Mouse (Mus musculus): ENCODE data around the gene Tulp2.
"Not testable (repeated sequence)": the region's sequence is repeated elsewhere in the genome, so short reads cannot be mapped to it uniquely, and the experiment has no call there.

Tulp2 gene

DNA sequence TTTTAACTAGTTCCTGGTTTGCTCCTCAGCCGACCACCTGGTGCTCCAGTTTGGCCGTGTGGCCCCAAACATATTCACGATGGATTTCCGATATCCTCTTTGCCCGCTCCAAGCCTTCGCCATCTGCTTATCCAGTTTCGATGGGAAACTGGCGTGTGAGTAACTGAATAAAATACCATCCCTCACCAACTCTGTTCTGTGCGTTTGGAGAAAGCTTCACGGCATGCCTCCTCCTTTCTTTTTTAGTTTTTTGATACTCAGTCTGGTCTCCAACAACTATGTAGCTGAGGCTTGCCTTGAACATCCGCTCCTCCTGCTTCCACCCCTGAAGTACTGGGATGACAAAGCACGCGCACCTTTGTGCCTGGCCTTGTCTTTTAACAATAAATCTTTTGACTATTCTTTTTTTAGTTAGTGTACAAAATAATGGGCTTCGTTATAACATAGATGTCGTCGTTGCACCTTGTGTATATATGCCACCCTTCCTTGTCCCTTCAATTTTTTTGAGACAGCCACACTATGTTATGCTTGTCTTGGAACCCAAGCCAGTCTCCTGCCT lies 40.6 kb downstream of the Tulp2 start:
- DNase-seq (ENCODE audit: low spot score in 2 of 2): no peak

DNA sequence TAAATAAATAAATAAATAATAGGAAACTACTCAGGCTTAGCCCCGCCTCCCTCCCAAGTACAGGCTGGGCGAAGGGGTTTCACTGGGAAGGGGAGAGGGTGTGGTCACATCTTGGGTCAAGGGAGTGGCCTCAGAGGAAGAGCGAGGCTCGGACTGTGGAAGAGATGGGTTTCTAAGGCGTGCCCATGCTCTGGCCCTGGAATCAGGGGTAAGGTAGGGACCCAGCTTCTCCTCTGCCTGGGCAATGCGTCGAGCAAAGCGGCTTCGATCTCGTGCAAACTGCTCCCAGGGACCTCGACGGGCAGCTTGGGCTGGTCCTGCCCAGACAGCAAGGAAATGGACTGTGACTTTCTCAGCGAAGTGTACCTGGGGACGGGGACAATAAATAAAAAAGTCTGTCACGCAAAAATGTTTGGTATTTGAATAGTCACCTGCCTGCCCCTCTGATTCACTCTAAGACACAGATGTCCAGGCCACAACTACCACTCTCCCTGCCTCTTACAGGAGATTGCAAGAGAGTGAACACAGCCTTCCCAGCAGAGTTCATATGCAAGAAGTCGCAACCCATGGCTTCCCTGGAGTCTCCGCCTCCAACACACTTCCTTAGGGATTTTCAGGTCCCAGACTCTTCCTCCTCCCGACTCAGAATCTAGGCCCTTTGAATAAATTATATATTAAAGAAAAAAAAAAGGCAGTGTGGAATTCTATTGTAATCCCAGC lies 41.4 kb downstream of the Tulp2 start:
- DNase-seq (ENCODE audit: low spot score in 2 of 2): no peak

DNA sequence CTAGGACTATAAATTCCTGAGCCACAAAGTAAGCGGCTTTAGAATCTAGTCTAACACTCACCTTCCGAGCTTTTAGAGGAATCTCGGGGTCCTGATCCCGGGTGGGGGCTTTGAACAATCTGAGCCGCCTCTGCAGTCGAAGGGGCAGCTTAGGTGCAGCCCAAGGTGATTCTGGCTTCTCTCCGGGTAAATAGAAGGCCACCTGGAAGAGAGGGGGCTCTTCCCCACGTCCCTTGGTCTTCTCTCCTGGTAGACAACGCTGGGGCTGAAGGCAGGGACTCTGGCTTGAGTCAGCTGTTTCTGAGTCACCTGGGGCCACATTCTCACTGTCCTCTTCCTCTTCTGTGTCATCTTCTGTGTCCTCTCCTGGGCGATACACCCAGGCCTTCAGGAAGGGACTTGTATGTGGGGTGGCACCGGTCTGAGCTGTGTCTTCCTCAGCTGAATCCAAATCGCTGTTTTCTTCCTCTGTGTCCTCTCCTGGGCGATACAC lies 42.0 kb downstream of the Tulp2 start:
- DNase-seq (ENCODE audit: low spot score in 2 of 2): no peak

DNA sequence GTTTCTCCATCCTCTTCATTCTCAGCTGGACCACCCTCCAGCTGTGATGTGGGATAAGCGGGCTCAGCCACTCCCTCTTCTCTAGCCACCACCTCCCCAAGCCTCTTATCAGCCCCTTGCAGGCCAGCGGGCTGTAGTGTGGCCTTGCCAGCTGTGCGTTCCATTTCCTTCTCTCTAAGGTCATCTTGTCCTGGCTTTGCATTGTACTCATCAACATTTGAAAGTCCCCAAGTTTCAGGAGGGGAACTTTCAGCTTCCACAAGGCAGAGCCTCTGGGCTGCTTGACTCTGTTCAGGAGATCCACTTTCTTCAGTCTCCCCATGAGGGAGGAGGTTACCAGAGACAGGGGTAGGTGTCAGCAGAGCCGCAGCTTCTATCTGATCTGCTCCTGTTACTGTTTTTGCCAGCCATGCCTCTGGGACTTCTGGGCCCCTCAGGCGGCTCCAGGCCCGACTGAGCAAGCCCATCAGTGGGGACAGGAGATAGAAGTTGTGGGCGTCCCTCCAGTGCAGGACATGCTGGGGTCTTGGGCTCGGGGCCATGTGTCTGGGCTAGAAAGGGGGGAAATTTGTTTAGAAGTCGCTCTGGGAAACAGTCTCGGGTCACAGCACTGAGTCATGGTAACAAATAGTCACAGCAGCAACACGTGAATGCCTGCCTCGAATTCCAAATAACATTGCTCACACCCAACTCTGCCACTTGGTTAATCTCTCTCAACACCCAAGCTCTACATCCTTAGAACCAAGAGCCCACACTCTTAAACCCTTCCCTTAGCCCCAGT lies 43.4 kb downstream of the Tulp2 start:
- DNase-seq (ENCODE audit: low spot score in 2 of 2): no peak

DNA sequence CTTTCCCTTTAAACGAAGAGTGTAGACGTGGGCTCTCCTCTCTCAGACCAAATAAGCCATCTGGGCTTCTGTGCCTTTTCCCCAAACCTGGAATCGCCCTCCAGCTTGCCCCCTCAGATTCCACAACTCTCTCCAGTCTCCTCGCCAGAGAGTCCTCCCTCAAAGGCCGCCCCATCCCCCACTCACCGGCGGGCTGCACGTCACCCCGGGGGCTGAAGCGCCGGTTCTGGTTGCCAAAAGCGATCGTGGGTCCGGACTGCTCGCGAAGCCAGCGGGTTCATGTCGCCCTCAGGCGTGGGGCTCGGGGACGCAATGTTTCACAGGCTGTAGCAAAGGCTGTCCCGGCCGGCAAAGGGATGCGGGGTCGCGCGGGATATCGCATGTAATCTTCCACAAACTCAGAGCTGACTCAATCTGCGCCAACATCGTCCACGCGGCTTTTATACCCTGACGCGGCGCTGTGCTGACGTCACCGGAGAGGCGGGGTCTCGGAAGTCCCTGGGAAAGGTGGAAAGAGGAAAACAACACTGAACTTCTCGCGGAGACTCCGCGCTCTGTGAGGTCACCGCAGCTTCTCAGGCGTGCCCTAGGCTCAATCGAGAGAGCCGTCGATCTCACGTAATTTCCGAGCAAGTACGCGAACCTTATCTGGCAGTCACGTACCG lies 44.3 kb downstream of the Tulp2 start, which contains the start of the genes Ppp1r15a and Plekha4:
Gene Ppp1r15a (minus strand): TSS at position 460 of the 665 bp plus-strand sequence.
Gene Plekha4 (plus strand): TSS at position 522 of the 665 bp plus-strand sequence.
- DNase-seq (ENCODE audit: low spot score in 2 of 2): peak; percentile 96 to 97

DNA sequence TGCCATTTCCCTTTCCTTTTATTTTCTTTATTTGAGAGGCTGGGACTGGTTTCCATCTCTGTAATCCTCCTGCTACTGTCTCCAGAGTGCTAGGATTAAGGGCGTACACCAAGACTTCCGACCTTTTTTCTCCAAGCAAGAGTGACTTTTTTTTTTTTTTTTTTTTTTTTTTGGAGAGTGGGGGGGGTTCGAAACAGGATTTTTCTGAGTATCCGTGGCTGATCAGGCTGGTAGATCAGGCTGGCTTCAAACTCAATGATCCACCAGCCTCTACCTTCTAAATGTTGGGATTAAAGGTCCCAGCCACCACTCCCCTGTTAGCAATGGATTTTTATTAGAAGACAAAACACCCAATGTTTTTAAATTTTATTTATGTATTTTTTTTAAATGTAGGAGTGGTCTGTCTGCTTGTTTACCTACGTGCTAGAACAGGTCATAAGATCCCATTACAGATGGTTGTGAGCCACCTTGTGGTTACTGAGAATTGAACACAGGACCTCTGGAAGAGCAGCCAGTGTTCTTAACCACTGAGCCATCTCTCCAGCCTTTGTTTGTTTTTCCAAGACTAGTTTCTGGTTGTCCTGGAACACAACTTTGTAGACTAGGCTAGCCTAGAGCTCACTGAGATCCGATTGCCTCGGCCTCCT lies 44.9 kb downstream of the Tulp2 start:
- DNase-seq (ENCODE audit: low spot score in 2 of 2): no peak

DNA sequence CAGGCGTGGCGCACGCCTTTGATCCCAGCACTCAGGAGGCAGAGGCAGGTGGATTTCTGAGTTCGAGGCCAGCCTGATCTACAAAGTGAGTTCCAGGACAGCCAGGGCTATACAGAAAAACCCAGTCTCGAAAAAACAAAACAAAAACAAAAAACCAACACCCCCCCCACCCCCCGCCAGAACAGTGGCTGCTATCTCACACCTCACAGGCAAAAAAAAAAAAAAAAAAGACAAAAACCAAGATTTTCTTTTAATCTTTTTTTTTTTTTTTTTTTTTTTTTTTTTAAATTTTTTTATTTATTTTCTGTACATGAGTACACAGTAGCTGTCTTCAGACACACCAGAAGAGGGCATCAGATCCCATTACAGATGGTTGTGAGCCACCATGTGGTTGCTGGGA lies 45.5 kb downstream of the Tulp2 start:
- not testable (repeated sequence) for DNase-seq (ENCODE audit: low spot score in 2 of 2)

DNA sequence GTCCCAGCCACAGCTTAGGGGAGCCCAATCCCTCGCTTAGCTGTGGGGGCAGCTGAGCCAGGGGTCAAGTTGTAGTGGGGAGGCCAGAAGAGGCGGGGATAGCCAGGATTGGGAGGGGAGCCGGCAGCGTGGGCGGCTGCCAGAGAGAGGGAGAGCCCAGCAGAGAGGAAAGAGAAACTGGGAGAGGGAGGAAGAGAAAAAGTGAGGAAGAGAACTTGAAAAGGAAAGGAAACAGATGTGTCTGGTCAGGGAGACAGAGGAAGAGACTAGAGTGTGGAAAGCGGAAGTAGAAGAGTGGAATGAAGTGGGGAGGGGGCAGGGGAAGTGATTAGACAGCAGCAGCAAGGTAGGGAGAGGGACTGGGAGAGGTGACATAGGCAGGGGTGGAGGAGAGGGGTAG lies 47.8 kb downstream of the Tulp2 start:
- DNase-seq (ENCODE audit: low spot score in 2 of 2): no peak

DNA sequence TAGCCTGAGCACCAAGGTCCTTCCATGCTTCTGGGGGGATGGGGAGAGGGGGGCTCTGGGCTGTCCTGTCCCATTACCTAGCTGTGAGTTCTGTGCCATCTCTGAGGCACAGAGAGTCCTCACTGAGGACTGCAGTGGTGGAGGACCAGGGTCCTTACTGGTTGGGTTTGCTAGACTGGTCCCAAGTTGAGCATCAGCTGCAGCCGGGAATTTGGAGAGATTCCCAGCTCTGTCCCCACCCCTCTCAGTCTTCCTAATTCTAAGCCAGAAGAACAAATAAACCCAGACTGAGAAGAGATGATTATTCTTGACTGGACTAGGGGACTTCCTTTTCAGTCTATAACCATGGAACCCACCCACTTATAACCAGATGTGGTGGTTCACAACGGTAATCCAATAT lies 49.0 kb downstream of the Tulp2 start:
- no peak for DNase-seq (ENCODE audit: low spot score in 2 of 2)

DNA sequence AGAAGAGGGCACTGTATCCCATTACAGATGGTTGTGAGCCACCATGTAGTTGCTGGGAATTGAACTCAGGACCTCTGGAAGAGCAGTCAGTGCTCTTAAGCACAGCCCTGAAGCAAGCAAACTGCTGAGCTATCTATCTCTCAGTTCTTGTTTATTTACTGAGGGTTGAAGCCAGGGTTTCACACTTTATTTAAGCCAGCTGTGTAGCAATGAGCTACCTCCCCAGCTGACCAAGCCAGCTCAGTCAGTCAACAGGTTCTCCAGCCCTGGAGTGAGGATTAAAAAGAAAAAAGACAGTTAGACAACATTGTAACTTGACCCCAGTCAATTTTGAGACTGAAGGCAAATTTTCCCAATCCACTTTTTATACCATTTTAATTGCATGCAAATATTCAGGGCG lies 54.0 kb downstream of the Tulp2 start:
- no peak for DNase-seq (ENCODE audit: low spot score in 2 of 2)

DNA sequence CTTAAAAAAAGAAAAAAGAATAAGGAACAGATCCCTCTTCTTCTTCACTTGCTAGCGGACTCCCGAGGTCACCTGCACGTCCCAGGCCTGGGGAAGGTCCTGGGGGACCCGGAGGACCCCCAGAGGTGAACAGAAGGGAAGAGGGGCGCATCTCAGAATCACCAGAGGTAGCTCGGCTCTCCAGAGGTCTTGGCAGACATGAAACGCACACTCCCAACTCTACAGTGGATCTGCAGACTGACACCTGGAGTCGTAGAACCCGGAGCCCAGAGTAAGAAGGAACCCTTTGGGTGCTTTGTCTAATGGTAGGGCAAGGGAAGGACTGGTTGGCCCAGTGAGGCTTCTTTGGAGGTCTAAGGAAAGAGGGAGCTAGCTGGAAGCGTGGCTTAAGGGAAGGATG lies 55.9 kb downstream of the Tulp2 start:
- DNase-seq (ENCODE audit: low spot score in 2 of 2): no peak

DNA sequence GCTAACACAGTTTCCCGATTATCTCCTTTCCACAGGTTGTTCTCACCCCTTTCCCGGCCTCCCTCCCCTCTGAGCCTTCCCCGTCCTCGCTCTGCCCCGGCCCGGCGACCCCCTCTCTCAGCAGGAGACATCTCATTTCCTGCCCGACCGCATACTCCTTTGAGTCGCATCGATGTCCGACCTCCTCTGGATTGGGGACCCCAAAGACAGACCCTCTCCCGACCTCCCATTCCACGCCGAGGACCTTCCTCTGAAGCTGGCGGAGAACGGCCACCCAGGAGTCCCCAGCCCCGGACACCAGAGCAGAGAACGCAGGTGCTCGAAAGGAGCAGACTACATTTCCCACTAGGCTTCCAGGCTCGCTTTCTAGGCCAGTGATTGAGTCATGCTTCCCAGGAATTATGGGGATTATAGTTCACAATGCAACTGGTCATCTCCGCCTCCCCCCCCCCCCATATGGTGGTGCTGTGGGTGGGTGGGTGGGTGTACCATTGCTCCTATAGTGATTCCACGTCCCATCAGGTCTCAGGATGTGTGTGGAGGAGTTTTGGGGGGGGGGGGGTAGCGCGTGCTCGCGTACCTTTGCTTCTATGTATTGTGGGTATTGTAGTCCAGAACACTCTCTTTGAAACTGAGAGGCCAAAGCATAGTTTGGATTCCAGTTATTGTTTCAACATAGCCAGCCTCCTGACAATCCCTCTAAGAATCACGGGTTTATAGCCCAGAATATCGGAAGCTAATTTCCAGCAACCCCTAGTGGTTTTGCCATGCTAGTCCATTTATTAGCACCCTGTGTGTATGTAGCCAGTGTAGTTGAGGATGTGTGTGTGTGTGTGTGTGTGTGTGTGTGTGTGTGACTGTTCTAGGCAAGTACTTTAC lies 56.7 kb downstream of the Tulp2 start:
- DNase-seq (ENCODE audit: low spot score in 2 of 2): peak in 1 of 2 experiments; percentile 66

DNA sequence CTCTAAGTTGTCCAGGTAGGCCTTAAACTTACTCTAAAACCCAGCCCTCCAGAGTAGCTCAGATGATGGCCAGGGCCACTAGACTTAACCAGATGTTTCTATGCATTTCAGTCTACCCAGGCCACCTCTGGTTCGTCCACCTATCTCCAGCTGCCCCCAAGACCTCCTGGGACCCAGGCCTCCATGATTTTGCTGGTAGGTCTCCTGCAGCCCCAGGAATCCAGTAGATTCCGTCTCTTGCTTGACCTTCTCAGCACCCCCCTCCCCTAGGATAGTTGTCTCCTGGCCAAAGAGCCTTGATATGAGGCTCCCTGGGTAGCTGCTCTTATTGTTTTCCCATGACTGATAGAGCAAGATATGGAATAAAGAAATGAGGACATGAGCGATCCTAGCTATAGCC lies 57.4 kb downstream of the Tulp2 start:
- no peak for DNase-seq (ENCODE audit: low spot score in 2 of 2)

DNA sequence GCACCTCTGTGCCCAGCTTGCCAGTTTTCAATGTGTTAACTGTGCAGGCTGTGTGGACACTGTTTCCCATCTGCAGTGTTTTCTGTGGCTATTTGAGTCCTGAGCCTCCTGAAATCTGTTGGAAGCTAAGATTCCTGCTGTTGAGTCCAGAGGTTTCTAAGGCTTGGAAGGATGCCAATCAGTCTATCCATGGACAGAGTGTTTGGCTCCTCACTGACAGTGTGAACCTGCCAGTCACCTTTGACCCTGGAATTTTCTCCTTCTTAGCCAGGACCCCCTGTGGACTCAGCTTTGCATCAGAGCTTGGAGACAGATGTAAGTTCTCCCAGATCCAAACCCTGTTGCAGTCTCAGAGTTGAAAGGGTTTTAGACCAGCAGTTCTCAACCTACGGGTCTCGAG lies 58.5 kb downstream of the Tulp2 start:
- DNase-seq (ENCODE audit: low spot score in 2 of 2): no peak

DNA sequence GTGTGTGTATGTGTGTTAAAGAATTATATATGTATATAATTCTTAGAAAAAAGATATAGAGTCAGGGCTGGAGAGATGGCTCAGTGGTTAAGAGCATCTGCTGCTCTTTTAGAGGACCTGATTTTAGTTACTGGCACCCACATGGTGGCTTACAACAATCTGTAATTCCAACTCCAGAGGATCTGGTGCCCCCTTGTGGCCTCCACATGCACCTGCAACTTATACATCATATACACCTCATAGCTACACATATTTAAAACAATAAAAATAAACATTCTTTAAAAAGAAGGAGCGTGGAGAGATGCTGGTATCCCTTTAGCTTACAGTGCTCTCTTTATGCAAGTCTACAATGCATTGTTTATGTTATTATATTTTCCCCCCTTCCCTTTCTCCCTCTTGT lies 62.8 kb downstream of the Tulp2 start:
- DNase-seq (ENCODE audit: low spot score in 2 of 2): no peak

DNA sequence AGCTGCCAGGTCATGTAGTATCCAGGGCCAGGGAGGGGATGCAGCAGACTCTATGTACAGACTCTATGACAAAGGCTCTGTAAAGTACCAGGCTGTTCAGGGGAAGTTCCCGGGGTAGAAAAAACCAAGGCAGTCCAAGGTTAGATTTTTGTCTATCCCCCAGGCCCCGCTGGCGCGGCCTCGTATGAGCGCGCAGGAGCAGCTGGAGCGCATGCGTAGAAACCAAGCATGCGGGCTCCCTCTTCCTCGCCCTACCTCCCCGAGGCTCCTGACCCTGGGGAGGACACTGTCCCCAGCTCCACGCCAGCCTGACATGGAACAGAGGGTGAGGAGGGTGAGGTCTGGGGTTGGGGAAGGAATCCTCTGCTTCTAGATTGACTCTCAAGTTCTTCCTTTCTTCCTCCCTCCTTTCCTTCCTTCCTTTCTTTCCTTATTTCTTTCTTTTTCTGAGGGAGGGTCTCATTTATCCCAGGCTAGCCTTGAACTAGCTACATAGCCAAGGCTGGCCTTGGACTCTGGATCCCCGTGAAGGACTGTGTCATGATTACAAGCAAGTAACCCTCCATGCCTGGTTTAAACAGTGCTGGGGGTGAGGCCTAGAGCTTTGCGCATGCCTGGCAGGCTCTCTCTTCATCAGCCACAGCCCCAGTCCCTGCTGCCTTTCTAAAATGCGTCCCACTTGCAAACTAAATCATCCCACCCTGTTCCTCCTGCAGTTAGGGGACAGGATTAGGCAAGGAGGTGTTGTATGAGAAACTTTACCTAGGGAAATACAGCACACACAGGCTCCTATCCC lies 68.2 kb downstream of the Tulp2 start:
- DNase-seq (ENCODE audit: low spot score in 2 of 2): no peak

DNA sequence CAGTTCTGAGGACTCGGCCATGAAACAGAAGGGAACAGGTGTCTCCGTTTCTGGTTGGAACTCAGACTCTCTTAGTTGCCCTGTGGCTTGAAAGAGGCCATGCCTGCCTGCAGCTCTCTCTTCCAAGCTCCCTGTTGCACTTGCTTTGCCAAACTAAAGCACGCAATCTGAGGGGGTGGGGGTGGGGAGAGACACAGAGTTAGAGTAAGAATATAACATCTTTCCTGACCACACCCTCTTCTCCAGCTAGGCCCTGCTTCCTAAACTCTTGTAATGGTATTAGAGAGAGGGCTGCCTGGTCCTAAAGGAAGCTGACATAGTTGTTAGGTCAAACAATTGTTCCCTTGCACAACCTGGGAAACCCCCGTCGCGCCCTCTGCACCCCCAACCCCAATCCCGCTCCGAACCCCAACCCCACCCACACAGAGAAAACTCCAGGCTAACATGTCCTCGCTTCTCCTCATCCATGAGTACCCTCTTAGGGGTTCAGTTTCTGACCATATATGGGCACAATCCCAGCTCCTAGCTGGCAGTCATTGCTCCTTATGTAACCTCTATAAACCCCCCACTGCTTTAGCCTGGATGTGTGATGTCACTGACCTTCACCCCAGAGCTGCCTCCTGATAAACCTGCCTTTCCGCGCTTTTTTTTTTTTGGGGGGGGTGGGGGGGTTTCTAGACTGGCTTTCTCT lies 69.3 kb downstream of the Tulp2 start:
- no peak for DNase-seq (ENCODE audit: low spot score in 2 of 2)

DNA sequence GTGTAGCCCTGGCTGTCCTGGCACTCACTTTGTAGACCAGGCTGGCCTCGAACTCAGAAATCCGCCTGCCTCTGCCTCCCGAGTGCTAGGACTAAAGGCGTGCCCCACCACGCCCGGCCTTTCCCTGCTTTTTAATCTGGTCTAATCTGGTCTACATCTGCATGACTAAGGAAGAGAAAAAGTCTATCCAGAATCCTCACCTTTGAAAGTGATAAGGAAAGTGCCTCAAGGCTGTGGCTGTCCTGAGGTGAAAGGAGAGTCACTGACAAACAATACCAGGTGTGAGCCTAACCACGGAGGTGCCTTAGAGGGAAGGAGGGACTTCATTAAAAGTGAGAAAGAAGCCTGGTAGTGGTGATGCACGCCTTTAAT lies 69.8 kb downstream of the Tulp2 start:
- no peak for DNase-seq (ENCODE audit: low spot score in 2 of 2)

DNA sequence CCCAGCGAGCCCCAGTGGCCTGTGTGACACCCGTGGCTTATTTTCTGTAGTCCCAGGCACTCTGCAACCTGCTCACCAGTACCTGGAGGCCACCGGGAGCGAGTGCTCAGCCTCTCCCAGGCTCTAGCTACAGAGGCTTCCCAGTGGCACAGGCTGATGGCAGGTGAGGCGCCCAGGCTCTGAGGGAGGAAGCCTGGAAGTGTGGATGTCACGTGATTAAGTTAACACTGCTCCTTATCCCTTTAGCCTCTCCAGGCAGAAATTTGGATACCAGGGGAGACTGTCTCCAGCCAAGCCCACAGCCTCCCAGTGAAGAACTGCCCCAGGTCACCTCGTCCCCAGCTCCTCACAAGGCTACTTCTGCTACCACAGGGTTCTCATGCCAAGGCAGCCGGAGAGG lies 71.8 kb downstream of the Tulp2 start:
- no peak for DNase-seq (ENCODE audit: low spot score in 2 of 2)

All from frontal cortex, postnatal 36 days (tissue).